Mouse (Mus musculus) CH12.LX (cell line): ENCODE results near the gene Ssbp3.

Experiments used
- KAT2A ChIP-seq: IDR thresholded peaks from 2 replicates; pipeline ENCODE4 v1.6.1; 2012; ENCODE audit warnings: low read length, improper control_type of control experiment, inconsistent platforms; ENCODE audit not compliant: insufficient replicate concordance
- MAFK ChIP-seq: IDR thresholded peaks from 2 replicates; pipeline ENCODE4 v1.6.1; 2011; ENCODE audit warnings: low read length, improper control_type of control experiment; ENCODE audit not compliant: insufficient replicate concordance
- MAX ChIP-seq: IDR thresholded peaks from 2 replicates; pipeline ENCODE4 v1.6.1; 2011; ENCODE audit warnings: low read length, improper control_type of control experiment
- POLR2A ChIP-seq: IDR thresholded peaks from 2 replicates; pipeline ENCODE4 v1.6.1; 2011; ENCODE audit warnings: low read depth, mild to moderate bottlenecking, improper control_type of control experiment, low read length
- TBP ChIP-seq: conservative IDR thresholded peaks from 2 replicates; pipeline ENCODE4 v1.6.1; 2011; ENCODE audit warnings: low read depth, low read length, improper control_type of control experiment

- TF ChIP-seq TBP (no peak), POLR2A (no peak), KAT2A (no peak), MAFK (no peak), MAX (no peak)
Observed at GRCm38 (mm10) chr4:106936741-106937140, 26.2 kb downstream of the Ssbp3 start.
